Mouse (Mus musculus): Measurements from ENCODE around the gene Cul3. TPM values are rescaled to one million over a fixed set of nuclear protein-coding genes. Genes with fewer than 3 reads are reported as not detected.

Cul3 gene
- total RNA-seq, 2 experiments from 2014 or later, result 130 to 141 TPM

DNA sequence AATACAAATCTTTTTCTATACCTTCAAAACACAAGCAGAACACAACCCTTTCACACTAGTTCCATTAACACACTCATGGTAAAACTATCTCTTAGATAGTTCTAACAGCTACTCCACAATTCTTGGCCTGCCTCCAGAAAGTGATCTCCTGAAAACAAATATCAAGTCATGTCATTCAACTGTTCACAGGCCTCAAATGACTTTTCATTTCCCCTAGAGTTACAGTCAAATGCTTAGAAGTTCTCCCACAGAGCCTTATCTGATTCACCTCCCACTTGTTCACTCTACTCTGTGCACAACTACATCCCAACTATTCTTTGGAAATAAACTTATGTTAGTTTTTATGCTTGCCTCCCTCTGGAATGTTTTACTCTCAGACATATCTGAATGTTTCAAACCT, 15.9 kb downstream of the Cul3 start:
- no peak for DNase-seq (ENCODE audit: low spot score in 2 of 2)

- no peak for DNase-seq (ENCODE audit: low spot score in 2 of 2)
These were observed 24.7 kb downstream of the Cul3 start for GRCm38 (mm10) chr1:80315533-80316045.

DNA sequence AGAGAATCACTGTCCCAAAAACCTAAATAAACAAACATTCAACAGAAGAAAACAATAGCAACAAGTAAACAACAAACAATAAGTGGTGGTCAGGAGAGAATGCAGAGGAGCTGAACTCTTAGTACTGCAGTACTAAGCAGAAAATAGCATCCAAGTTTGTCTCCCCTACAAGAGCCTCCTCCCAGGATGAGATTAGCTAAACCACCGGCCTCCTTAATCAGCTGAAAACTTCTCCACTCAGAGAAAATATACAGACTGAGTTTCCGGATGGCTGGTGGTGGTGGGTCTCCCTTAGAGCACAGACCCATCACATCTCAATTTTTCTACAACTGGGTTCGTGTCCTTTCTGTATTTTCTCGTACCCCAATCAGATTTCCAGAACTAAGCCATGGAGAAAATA, 47.0 kb downstream of the Cul3 start:
- DNase-seq (ENCODE audit: low spot score in 2 of 2), result no peak

DNA sequence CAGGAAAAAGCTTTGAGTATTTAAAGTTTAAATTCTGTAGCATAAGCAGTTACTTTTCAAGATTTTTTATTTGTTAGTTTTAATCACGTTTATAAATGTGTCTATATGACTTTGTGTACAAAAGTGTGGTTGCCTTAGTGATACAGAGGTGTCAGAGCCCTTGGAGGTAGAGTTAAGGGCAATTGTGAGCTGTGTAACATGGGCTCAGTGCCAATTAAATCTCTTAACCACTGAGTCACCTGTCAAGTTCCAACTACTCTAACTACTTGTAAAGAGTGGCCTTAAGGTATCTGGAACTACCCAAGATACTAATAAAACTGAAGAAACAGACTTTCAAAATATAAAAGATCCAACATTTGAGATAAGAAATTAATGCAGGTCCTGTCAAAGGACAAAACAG, 61.5 kb downstream of the Cul3 start:
- DNase-seq (ENCODE audit: low spot score in 2 of 2), result no peak

- DNase-seq (ENCODE audit: low spot score in 2 of 2), result no peak
These were observed 79.8 kb downstream of the Cul3 start for GRCm38 (mm10) chr1:80260443-80260842.

DNA sequence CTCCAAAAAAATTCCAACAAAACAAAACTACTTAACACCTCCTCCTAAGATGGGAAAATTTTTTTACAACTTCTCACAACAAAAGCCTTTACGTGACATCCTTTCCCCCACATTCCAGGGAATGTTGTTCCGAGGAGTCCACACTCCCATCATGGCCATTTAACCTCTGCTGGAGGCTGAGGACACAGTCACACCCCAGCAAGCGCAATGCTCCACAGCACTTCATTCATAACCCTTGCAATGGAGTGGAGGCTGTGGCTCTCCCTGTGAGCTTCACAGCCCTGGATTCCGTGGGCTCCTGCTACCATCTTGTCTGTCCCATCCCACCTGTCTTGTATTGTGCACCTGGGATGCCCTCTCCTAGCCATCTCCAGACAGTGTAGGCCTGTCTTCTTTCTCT, 81.6 kb downstream of the Cul3 start:
- DNase-seq (ENCODE audit: low spot score in 2 of 2), result no peak

DNA sequence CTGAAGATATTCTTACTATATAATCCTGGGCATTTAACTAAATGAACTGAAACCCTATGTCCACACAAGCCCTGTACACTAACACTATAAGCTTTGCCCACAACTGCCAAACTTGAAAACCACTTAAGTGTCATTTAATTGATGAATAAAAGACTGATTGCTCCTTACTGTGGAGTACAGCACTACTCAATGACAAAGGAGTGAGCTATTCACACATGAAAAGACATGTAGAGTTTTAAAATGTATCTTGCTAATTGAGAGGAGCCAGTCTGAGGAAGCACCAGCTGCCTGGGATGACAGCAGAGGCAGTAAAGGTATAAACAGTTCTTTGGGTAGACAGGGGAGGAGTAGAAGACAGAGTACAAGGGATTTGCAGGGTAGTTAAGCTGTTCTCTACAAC, 87.0 kb downstream of the Cul3 start:
- DNase-seq (ENCODE audit: low spot score in 2 of 2), result no peak

DNA sequence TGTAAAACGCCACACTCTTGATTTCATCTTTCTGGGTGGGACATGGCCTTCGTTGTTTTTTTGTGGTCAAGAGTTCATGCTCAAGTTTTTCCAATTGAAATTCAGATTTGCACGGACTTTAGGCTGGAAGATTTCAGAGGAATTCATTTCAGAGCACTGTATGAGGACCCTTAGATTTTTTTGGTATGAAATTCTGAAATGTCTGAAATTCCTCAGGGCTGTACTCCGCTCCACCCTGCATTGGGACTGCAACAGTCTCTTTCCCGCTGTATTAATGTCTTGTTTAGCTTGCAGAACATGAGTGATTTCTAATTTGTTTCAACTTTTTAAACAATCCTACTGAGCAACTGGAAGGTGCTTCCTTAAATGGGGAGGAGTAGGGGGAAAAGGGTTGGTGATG, 90.0 kb downstream of the Cul3 start:
- DNase-seq (ENCODE audit: low spot score in 2 of 2), result no peak

GRCm38 (mm10) chr1:80247131-80247530, 93.1 kb downstream of the Cul3 start:
- DNase-seq (ENCODE audit: low spot score in 2 of 2), result no peak

GRCm38 (mm10) chr1:80244123-80244522, 96.2 kb downstream of the Cul3 start:
- DNase-seq (ENCODE audit: low spot score in 2 of 2), result no peak

GRCm38 (mm10) chr1:80241579-80241978, 98.7 kb downstream of the Cul3 start:
- DNase-seq (ENCODE audit: low spot score in 2 of 2), result no peak

DNA sequence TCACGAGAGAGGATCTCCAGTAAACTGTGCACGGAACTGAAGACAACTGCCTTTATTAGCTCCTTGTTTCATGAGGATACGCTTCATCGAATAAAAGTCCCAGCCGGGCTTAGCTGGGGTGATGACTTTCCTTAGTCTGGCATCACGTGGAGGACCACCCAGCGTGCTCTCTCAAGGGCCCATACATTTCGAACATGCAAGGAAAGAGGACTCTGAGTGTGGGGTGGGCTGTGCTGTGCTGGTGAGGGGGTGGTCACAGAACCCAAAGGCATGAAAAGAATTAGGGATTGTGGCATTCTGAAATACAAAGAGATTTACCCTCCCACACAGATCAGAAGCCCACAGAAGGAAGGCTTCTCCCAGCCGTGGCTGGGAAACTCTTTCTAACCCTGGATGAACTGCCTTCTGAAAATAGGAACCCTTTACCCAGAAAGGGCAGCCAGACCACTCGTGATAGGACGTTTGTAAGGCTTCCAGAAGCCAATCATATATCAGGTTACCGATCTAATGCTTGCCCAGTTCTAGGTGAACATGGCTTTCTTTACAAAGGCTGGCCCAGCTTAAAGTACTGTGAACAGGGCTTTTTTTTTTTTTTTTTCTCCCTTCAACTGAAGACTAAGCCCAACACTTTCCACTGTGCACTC, 100.1 kb downstream of the Cul3 start:
- no peak for DNase-seq (ENCODE audit: low spot score in 2 of 2)

GRCm38 (mm10) chr1:80239481-80239880, 100.8 kb downstream of the Cul3 start:
- no peak for DNase-seq (ENCODE audit: low spot score in 2 of 2)

GRCm38 (mm10) chr1:80236951-80237702, 103.2 kb downstream of the Cul3 start:
- no peak for DNase-seq (ENCODE audit: low spot score in 2 of 2)

DNA sequence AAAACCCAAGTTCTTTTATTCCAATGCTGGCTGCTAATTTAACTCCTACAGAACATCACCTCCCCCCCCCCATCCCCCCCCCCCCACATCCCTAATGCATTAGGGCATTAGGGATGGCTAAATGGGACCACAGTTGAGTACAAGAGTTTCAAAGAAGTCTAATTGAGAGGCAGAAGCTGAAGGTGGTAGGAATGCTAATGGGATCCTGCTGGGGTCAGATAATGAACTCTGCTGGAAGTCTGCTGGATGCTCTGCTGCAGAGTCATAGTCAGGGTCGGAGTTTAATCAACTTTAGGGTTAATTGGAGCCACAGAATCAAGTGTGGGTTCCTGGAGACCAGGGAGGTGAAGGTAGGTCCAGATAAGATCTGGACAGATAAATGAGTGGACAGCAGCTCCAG, 104.2 kb downstream of the Cul3 start:
- DNase-seq (ENCODE audit: low spot score in 2 of 2), result no peak

- no peak for DNase-seq (ENCODE audit: low spot score in 2 of 2)
These were observed 109.7 kb downstream of the Cul3 start for GRCm38 (mm10) chr1:80230612-80231011.

- peak; percentile 22 to 44 for DNase-seq (ENCODE audit: low spot score in 2 of 2)
These were observed 115.4 kb downstream of the Cul3 start for GRCm38 (mm10) chr1:80224839-80225412.

- peak; percentile 23 to 47 for DNase-seq (ENCODE audit: low spot score in 2 of 2)
These were observed 119.1 kb downstream of the Cul3 start for GRCm38 (mm10) chr1:80221151-80221550.

- DNase-seq (ENCODE audit: low spot score in 2 of 2), result no peak
These were observed 122.0 kb downstream of the Cul3 start, which contains the start of gene Fam124b for GRCm38 (mm10) chr1:80218268-80218667. Gene Fam124b, minus strand, starts transcription at chr1:80218473.
